Mouse (Mus musculus): ENCODE results near the gene Nav3.

Nav3 gene

GRCm38 (mm10) chr10:109684109-109685056, 771.6 kb downstream of the Nav3 start:
- DNase-seq (ENCODE audit: low spot score) = peak; percentile 16

- no peak for DNase-seq (ENCODE audit: low spot score)
Observed at GRCm38 (mm10) chr10:109672896-109673295, 783.1 kb downstream of the Nav3 start.

GRCm38 (mm10) chr10:109667453-109667852, 788.6 kb downstream of the Nav3 start:
- no peak for DNase-seq (ENCODE audit: low spot score)

GRCm38 (mm10) chr10:109664629-109665317, 791.2 kb downstream of the Nav3 start:
- peak; percentile 69 for DNase-seq (ENCODE audit: low spot score)

- DNase-seq (ENCODE audit: low spot score) = no peak
Observed at GRCm38 (mm10) chr10:109651516-109651915, 804.5 kb downstream of the Nav3 start.

GRCm38 (mm10) chr10:109643598-109643997, 812.4 kb downstream of the Nav3 start:
- DNase-seq (ENCODE audit: low spot score) = no peak

- no peak for DNase-seq (ENCODE audit: low spot score)
Observed at GRCm38 (mm10) chr10:109641806-109642205, 814.2 kb downstream of the Nav3 start.

GRCm38 (mm10) chr10:109637702-109638101, 818.3 kb downstream of the Nav3 start:
- no peak for DNase-seq (ENCODE audit: low spot score)

Measured in urinary bladder, postnatal 14 days (tissue).